Mouse (Mus musculus) thymus, adult 2 months (tissue): ENCODE measurements around the gene Olfr145. TPM values are rescaled to one million over a fixed set of nuclear protein-coding genes. Genes with fewer than 3 reads are reported as not detected.

Source experiments
- DNase-seq: peaks from one replicate; pipeline ENCODE4 v3.0.0; 2021
- H3K27ac ChIP-seq: fragments of 200-500 bp; 2 replicates; pipeline ENCODE4 v1.5.1; 2012; ENCODE audit warnings: low read length, control low read depth; ENCODE audit not compliant: control insufficient read depth, insufficient read depth
- H3K27me3 ChIP-seq: fragments of 200-500 bp; 2 replicates; pipeline ENCODE4 v1.6.1; 2012; ENCODE audit warnings: mild to moderate bottlenecking, low read length, moderate library complexity, mixed read lengths; ENCODE audit not compliant: control insufficient read depth, insufficient read depth
- H3K36me3 ChIP-seq: fragments of 200-500 bp; 2 replicates; pipeline ENCODE4 v1.6.1; 2012; ENCODE audit warnings: mild to moderate bottlenecking, low read length, moderate library complexity; ENCODE audit not compliant: control insufficient read depth, insufficient read depth
- H3K4me1 ChIP-seq: fragments of 200-500 bp; replicated peaks from 2 replicates; pipeline ENCODE4 v1.6.1; 2012; ENCODE audit warnings: low read length; ENCODE audit not compliant: control insufficient read depth, insufficient read depth
- H3K4me3 ChIP-seq: fragments of 200-500 bp; 2 replicates; pipeline ENCODE4 v1.5.1; 2012; ENCODE audit warnings: mild to moderate bottlenecking, low read length, control low read depth, moderate library complexity; ENCODE audit not compliant: control insufficient read depth, insufficient read depth
- CTCF ChIP-seq: fragments of 200-500 bp; IDR thresholded peaks from 2 replicates; pipeline ENCODE4 v1.5.1; 2012; ENCODE audit warnings: mild to moderate bottlenecking, control low read depth, low read length, moderate library complexity, borderline replicate concordance; ENCODE audit not compliant: control insufficient read depth, poor library complexity, insufficient read depth; ENCODE audit errors: extremely low read depth
- POLR2A ChIP-seq: fragments of 200-500 bp; IDR thresholded peaks from 2 replicates; pipeline ENCODE4 v1.6.1; 2012; ENCODE audit warnings: mild to moderate bottlenecking, low read length, control low read depth, moderate library complexity; ENCODE audit not compliant: control insufficient read depth, poor library complexity, insufficient read depth; ENCODE audit errors: extremely low read depth
- WGBS: fragments of 180-500 bp; shearing (Covaris S2); methylation state at CpG from one replicate; pipeline ENCODE4 v1.1.7; 2018; 5-methylcytosine and 5-hydroxymethylcytosine counted together
- polyA plus RNA-seq: library from polyadenylated mRNA; depleted of rRNA; stranded (reverse); fragments of >200 nt; gene quantifications from 2 replicates; pipeline ENCODE4 v1.2.3, GENCODE M21; 2012; rRNA removed

Olfr145 gene
- polyA plus RNA-seq = not detected in 2 replicates

- Histone ChIP-seq H3K4me3 (no peak within 1 kb of the TSS), H3K36me3 (no peaks in the 10 kb centered on the region), H3K27ac (no peak within 1 kb of the TSS), H3K4me1 (no peaks in the 10 kb centered on the region), H3K27me3 (no peaks in the 10 kb centered on the region)
- 67% methylated on average over 2 of the region's 2 CpGs for WGBS
- no peak for DNase-seq
- TF ChIP-seq POLR2A (no peak), CTCF (no peak)
Measured at GRCm38 (mm10) chr9:37896661-37897060, at the start of gene Olfr145. Gene Olfr145 (plus strand): TSS chr9:37896724.

DNA sequence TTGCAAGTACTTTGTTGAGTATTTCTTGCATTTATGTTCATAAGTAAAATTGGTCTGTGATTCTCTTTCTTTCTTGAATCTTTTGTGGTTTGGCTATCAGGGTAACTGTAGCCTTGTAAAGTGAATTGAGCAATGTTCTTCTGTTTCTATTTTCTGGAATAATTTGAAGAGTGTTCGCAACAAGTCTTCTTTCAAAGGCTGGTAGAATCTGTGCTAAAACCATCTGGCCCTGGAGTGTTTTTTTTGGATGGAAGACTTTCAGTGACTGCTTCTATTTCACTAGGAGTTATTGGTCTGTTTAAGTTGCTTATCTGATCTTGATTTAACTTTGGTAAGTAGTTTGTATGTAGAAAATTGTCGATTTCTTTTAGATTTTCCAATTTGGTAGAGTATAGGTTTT is 47.3 kb upstream of the Olfr145 start:
- Histone ChIP-seq H3K36me3 (no peaks in the 10 kb centered on the region), H3K27me3 (no peaks in the 10 kb centered on the region), H3K27ac (no peak overlapping the region), H3K4me1 (no peaks in the 10 kb centered on the region), H3K4me3 (no peak overlapping the region)
- no peak for DNase-seq
- TF ChIP-seq CTCF = no peak
- TF ChIP-seq POLR2A = no peak
- WGBS = 88% methylated on average over 2 of the region's 2 CpGs

GRCm38 (mm10) chr9:37853969-37854368 is 42.6 kb upstream of the Olfr145 start, which contains the start of gene Olfr877:
Gene Olfr877 (plus strand): TSS chr9:37854269.
- H3K27me3 ChIP-seq = no peaks in the 10 kb centered on the region
- no peak for TF ChIP-seq POLR2A
- TF ChIP-seq CTCF = no peak
- H3K4me1 ChIP-seq = no peaks in the 10 kb centered on the region
- WGBS = 91% methylated on average over 4 of the region's 4 CpGs
- no peak within 1 kb of the TSS for H3K4me3 ChIP-seq
- no peak within 1 kb of the TSS for H3K27ac ChIP-seq
- H3K36me3 ChIP-seq = no peaks in the 10 kb centered on the region
- DNase-seq = no peak

DNA sequence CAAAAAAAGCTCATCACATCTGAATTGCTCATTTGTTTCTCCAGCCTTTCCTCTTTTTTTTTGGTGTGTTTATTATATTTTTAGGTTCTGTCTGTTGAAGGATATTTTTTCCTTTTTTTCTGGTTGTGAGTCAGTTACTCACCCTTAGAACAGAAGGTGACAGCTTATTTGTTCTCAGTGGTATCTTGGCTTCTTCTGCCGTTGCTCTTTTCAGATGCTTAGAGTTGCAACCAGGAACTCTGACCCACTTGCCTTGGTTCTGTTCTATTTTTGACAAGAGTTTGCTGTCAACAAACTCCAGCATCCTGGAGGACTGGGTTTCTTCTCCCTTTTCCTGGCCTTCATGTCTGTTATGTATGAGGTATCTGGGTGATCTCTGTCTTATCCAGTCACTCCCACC is 33.2 kb upstream of the Olfr145 start:
- DNase-seq = no peak
- Histone ChIP-seq H3K4me3 (no peak overlapping the region), H3K4me1 (no peaks in the 10 kb centered on the region), H3K27me3 (no peaks in the 10 kb centered on the region), H3K27ac (no peak overlapping the region), H3K36me3 (no peaks in the 10 kb centered on the region)
- TF ChIP-seq CTCF = no peak
- TF ChIP-seq POLR2A = no peak
- WGBS = 71% methylated on average over 1 of the region's 1 CpGs

GRCm38 (mm10) chr9:37870246-37870645 is 26.3 kb upstream of the Olfr145 start:
- Histone ChIP-seq H3K4me3 (no peak overlapping the region), H3K4me1 (no peaks in the 10 kb centered on the region), H3K27me3 (no peaks in the 10 kb centered on the region), H3K36me3 (no peaks in the 10 kb centered on the region), H3K27ac (no peak overlapping the region)
- TF ChIP-seq POLR2A = no peak
- TF ChIP-seq CTCF = no peak
- WGBS = 57% methylated on average over 1 of the region's 1 CpGs
- no peak for DNase-seq

- Histone ChIP-seq H3K4me3 (no peak overlapping the region), H3K36me3 (no peaks in the 10 kb centered on the region), H3K27me3 (no peaks in the 10 kb centered on the region), H3K27ac (no peak overlapping the region), H3K4me1 (no peaks in the 10 kb centered on the region)
- TF ChIP-seq CTCF = no peak
- TF ChIP-seq POLR2A = no peak
- DNase-seq = no peak
- WGBS = 79% methylated on average over 1 of the region's 1 CpGs
Measured at GRCm38 (mm10) chr9:37871097-37871496, 25.4 kb upstream of the Olfr145 start.

DNA sequence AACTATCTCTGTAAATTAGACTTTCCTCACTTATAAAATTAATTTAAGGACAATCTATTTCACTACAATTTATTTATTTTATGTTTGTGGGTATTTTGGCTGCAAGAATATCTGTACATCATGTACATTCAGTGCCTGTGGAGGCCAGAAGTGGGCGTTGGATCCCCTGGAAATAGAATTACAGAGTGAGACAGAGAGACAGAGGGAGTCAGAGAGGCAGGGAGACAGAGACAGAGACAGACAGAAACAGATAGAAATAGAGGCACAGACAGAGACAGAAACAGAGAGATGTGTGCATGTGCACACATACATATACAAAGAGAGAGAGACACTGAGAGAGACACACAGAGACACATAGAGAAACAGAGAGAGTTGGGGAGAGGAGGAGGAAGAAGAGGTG is 25.0 kb upstream of the Olfr145 start:
- H3K36me3 ChIP-seq = no peaks in the 10 kb centered on the region
- no peak overlapping the region for H3K4me3 ChIP-seq
- no peak for TF ChIP-seq CTCF
- TF ChIP-seq POLR2A = no peak
- H3K27ac ChIP-seq = no peak overlapping the region
- 67% methylated on average over 1 of the region's 1 CpGs for WGBS
- no peak for DNase-seq
- H3K27me3 ChIP-seq = no peaks in the 10 kb centered on the region
- H3K4me1 ChIP-seq = no peaks in the 10 kb centered on the region
